Mouse (Mus musculus) cortical plate, adult 2 months (tissue): ENCODE measurements around the gene Pramel1.

ENCODE experiments used
- CTCF ChIP-seq: fragments of 200-500 bp; IDR thresholded peaks from 2 replicates; pipeline ENCODE4 v1.5.1; 2011; ENCODE audit warnings: mild to moderate bottlenecking, control low read depth, low read length; ENCODE audit not compliant: insufficient read depth; ENCODE audit errors: extremely low read depth
- POLR2A ChIP-seq: fragments of 200-500 bp; IDR thresholded peaks from 2 replicates; pipeline ENCODE4 v1.6.1; 2011; ENCODE audit warnings: mild to moderate bottlenecking, low read length, control low read depth; ENCODE audit not compliant: insufficient read depth; ENCODE audit errors: extremely low read depth

GRCm38 (mm10) chr4:143379931-143380715, 14.1 kb upstream of the Pramel1 start:
- TF ChIP-seq CTCF (no peak), POLR2A (no peak)
